Mouse (Mus musculus): ENCODE measurements around the gene Zbtb12. TPM values are rescaled to one million over a fixed set of nuclear protein-coding genes. Genes with fewer than 3 reads are reported as not detected.
"Not testable (repeated sequence)": the region's sequence is repeated elsewhere in the genome, so short reads cannot be mapped to it uniquely, and the experiment has no call there.

The Zbtb12 gene
- polyA plus RNA-seq, 1 experiment from 2014 or later, result 3.0 TPM

DNA sequence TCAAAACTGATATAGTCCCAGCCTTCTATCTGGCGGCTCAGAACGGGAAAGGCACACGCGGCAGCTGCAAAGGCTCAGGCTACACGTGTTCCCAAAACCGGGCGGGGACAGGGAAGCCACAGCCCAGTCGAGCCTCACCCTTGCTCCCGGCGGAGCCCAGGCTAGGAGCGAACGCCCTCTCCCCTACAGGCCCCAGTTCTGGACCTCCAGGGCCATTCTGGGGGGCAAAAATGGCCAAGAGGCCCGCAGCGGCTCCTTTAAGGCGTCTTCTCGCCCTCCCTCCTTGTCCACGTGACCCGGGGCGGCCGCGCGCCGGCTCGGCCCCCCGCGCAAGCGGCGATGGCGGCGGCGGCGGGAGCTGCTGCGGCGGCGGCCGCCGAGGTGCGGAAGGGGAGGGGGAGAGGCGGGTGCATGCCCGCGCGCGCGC lies 18.9 kb downstream of the Zbtb12 start, which contains the start of the genes C2 and Ehmt2:
Gene C2, minus strand, starts transcription at position 106 of the 427 bp plus-strand sequence.
Gene Ehmt2, plus strand, starts transcription at position 310 of the 427 bp plus-strand sequence.
- under 1% methylated on average over 29 of the region's 44 CpGs for WGBS
- H3K9ac ChIP-seq, result peak within 1 kb of the TSS; percentile 98
- peak within 1 kb of the TSS; percentile 97 for H3K27ac ChIP-seq
- ATAC-seq (ENCODE audit: low FRiP score), result peak; percentile 34; the same call in 1 of the 2 replicates
- H3K27me3 ChIP-seq (ENCODE audit: control insufficient read depth, insufficient read depth, low read length), result no peaks in the 10 kb centered on the region
- peaks cover 38% of the 10 kb centered on the region for H3K4me1 ChIP-seq (replicated peaks; ENCODE audit: control insufficient read depth, insufficient read depth, low read length)
- peak within 1 kb of the TSS; percentile 93 for H3K4me2 ChIP-seq (replicated peaks)
- peaks cover 32% of the 10 kb centered on the region for H3K36me3 ChIP-seq (replicated peaks; ENCODE audit: control insufficient read depth, insufficient read depth)
- peak within 1 kb of the TSS; percentile 93 for H3K4me3 ChIP-seq (replicated peaks; ENCODE audit: low read length)
- no peaks in the 10 kb centered on the region for H3K9me3 ChIP-seq (ENCODE audit: control insufficient read depth, low read length)
- DNase-seq (ENCODE audit: low spot score), result peak; percentile 78

GRCm38 (mm10) chr17:34898706-34899052 lies 19.4 kb downstream of the Zbtb12 start:
- Histone ChIP-seq H3K27ac (peak overlapping the region; percentile 97), H3K27me3 (ENCODE audit: control insufficient read depth, insufficient read depth, low read length) (no peaks in the 10 kb centered on the region), H3K9ac (peak overlapping the region; percentile 98), H3K9me3 (ENCODE audit: control insufficient read depth, low read length) (no peaks in the 10 kb centered on the region), H3K4me1 (replicated peaks; ENCODE audit: control insufficient read depth, insufficient read depth, low read length) (peaks cover 38% of the 10 kb centered on the region), H3K36me3 (replicated peaks; ENCODE audit: control insufficient read depth, insufficient read depth) (peaks cover 37% of the 10 kb centered on the region), H3K4me3 (replicated peaks; ENCODE audit: low read length) (peak overlapping the region; percentile 93), H3K4me2 (replicated peaks) (peak overlapping the region; percentile 93)
- DNase-seq (ENCODE audit: low spot score) (peak; percentile 40), ATAC-seq (ENCODE audit: low FRiP score) (no peak)
- WGBS, result 0% methylated on average over 13 of the region's 47 CpGs

- H3K4me1 ChIP-seq (replicated peaks; ENCODE audit: control insufficient read depth, insufficient read depth, low read length), result peaks cover 38% of the 10 kb centered on the region
- no peaks in the 10 kb centered on the region for H3K9me3 ChIP-seq (ENCODE audit: control insufficient read depth, low read length)
- H3K27me3 ChIP-seq (ENCODE audit: control insufficient read depth, insufficient read depth, low read length), result no peaks in the 10 kb centered on the region
- WGBS, result under 1% methylated on average over 35 of the region's 45 CpGs
- DNase-seq (ENCODE audit: low spot score), result no peak
- peak; percentile 6; the same call in 1 of the 2 replicates for ATAC-seq (ENCODE audit: low FRiP score)
- peak overlapping the region; percentile 98 for H3K9ac ChIP-seq
- peaks cover 43% of the 10 kb centered on the region for H3K36me3 ChIP-seq (replicated peaks; ENCODE audit: control insufficient read depth, insufficient read depth)
- peak overlapping the region; percentile 97 for H3K27ac ChIP-seq
- peak overlapping the region; percentile 93 for H3K4me3 ChIP-seq (replicated peaks; ENCODE audit: low read length)
- H3K4me2 ChIP-seq (replicated peaks), result peak overlapping the region; percentile 93
These were observed 20.0 kb downstream of the Zbtb12 start for GRCm38 (mm10) chr17:34899053-34899889.

DNA sequence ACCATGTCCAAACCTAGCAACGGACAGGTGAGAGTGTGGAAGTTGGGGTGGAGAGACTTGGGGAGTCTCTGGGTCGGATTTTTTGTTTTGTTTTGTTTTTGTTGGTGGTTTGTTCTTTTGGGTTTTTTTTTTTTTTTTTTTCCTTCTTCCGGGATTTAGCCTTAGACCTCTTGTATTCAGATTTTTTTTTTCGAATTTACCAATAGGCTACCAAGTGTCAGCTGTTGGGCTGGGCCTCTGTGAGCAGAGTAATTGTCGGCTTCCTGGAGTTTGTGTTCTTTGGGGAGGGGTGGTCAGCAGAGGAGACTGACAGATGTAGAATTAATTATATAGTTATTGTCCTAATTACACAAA lies 20.6 kb downstream of the Zbtb12 start:
- H3K4me1 ChIP-seq (replicated peaks; ENCODE audit: control insufficient read depth, insufficient read depth, low read length), result peaks cover 38% of the 10 kb centered on the region
- H3K27ac ChIP-seq, result peak overlapping the region; percentile 97; the same call in 1 of the 2 replicates
- no peaks in the 10 kb centered on the region for H3K9me3 ChIP-seq (ENCODE audit: control insufficient read depth, low read length)
- no peaks in the 10 kb centered on the region for H3K27me3 ChIP-seq (ENCODE audit: control insufficient read depth, insufficient read depth, low read length)
- H3K4me2 ChIP-seq (replicated peaks), result peak overlapping the region; percentile 93
- peak overlapping the region; percentile 98 for H3K9ac ChIP-seq
- H3K36me3 ChIP-seq (replicated peaks; ENCODE audit: control insufficient read depth, insufficient read depth), result peaks cover 49% of the 10 kb centered on the region
- DNase-seq (ENCODE audit: low spot score), result no peak
- no peak for ATAC-seq (ENCODE audit: low FRiP score)
- peak overlapping the region; percentile 93 for H3K4me3 ChIP-seq (replicated peaks; ENCODE audit: low read length)
- 1% methylated on average over 5 of the region's 5 CpGs for WGBS

GRCm38 (mm10) chr17:34900826-34901225 lies 21.5 kb downstream of the Zbtb12 start:
- ATAC-seq (ENCODE audit: low FRiP score); H3K4me3 ChIP-seq (replicated peaks; ENCODE audit: low read length); H3K27me3 ChIP-seq (ENCODE audit: control insufficient read depth, insufficient read depth, low read length); H3K9me3 ChIP-seq (ENCODE audit: control insufficient read depth, low read length); H3K9ac ChIP-seq; DNase-seq (ENCODE audit: low spot score); H3K27ac ChIP-seq: not testable (repeated sequence)
- H3K4me2 ChIP-seq (replicated peaks), result peak overlapping the region; percentile 93; the same call in 1 of the 2 replicates
- H3K4me1 ChIP-seq (replicated peaks; ENCODE audit: control insufficient read depth, insufficient read depth, low read length), result peaks cover 30% of the 10 kb centered on the region
- H3K36me3 ChIP-seq (replicated peaks; ENCODE audit: control insufficient read depth, insufficient read depth), result peaks cover 58% of the 10 kb centered on the region

GRCm38 (mm10) chr17:34901948-34902347 lies 22.7 kb downstream of the Zbtb12 start:
- ATAC-seq (ENCODE audit: low FRiP score); H3K4me3 ChIP-seq (replicated peaks; ENCODE audit: low read length); H3K9ac ChIP-seq; H3K4me2 ChIP-seq (replicated peaks); H3K9me3 ChIP-seq (ENCODE audit: control insufficient read depth, low read length); H3K27ac ChIP-seq; H3K27me3 ChIP-seq (ENCODE audit: control insufficient read depth, insufficient read depth, low read length); DNase-seq (ENCODE audit: low spot score): not testable (repeated sequence)
- 95% methylated on average over 8 of the region's 10 CpGs for WGBS
- Histone ChIP-seq H3K36me3 (replicated peaks; ENCODE audit: control insufficient read depth, insufficient read depth) (peaks cover 61% of the 10 kb centered on the region), H3K4me1 (replicated peaks; ENCODE audit: control insufficient read depth, insufficient read depth, low read length) (peaks cover 19% of the 10 kb centered on the region)

- no peak overlapping the region for H3K4me3 ChIP-seq (replicated peaks; ENCODE audit: low read length)
- H3K36me3 ChIP-seq (replicated peaks; ENCODE audit: control insufficient read depth, insufficient read depth), result peaks cover 71% of the 10 kb centered on the region
- ATAC-seq (ENCODE audit: low FRiP score) (no peak), DNase-seq (ENCODE audit: low spot score) (no peak)
- peaks cover 10% of the 10 kb centered on the region; the same call in 1 of the 2 replicates for H3K4me1 ChIP-seq (replicated peaks; ENCODE audit: control insufficient read depth, insufficient read depth, low read length)
- H3K4me2 ChIP-seq (replicated peaks), result no peak overlapping the region
- no peak overlapping the region for H3K27ac ChIP-seq
- H3K9me3 ChIP-seq (ENCODE audit: control insufficient read depth, low read length), result no peaks in the 10 kb centered on the region
- H3K9ac ChIP-seq, result no peak overlapping the region
- WGBS, result 91% methylated on average over 9 of the region's 9 CpGs
- H3K27me3 ChIP-seq (ENCODE audit: control insufficient read depth, insufficient read depth, low read length), result no peaks in the 10 kb centered on the region
These were observed 23.6 kb downstream of the Zbtb12 start for GRCm38 (mm10) chr17:34902895-34903294.

DNA sequence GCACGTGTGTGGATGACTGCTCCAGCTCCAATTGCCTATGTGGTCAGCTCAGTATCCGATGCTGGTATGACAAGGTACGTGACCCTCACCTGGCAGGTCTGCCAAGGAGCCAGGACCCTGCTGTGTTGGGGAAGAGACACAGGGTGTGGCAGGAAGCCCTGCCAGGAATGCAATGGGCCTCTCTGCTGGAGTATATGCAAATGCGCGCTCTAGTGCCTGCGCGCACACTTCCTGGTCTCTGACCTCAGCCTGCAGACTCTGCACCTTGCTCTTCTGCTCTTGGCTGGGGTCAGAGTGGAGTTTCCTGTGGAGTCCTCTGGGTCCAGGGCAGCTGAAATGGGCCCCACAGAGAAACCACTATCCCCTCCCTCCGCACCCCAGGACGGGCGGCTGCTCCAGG lies 31.7 kb downstream of the Zbtb12 start:
- Histone ChIP-seq H3K9ac (no peak overlapping the region), H3K27me3 (ENCODE audit: control insufficient read depth, insufficient read depth, low read length) (no peaks in the 10 kb centered on the region), H3K27ac (no peak overlapping the region), H3K36me3 (replicated peaks; ENCODE audit: control insufficient read depth, insufficient read depth) (peaks cover 81% of the 10 kb centered on the region), H3K4me1 (replicated peaks; ENCODE audit: control insufficient read depth, insufficient read depth, low read length) (no peaks in the 10 kb centered on the region), H3K9me3 (ENCODE audit: control insufficient read depth, low read length) (no peaks in the 10 kb centered on the region), H3K4me3 (replicated peaks; ENCODE audit: low read length) (no peak overlapping the region), H3K4me2 (replicated peaks) (no peak overlapping the region)
- DNase-seq (ENCODE audit: low spot score) (no peak), ATAC-seq (ENCODE audit: low FRiP score) (no peak)
- 94% methylated on average over 10 of the region's 10 CpGs for WGBS

DNA sequence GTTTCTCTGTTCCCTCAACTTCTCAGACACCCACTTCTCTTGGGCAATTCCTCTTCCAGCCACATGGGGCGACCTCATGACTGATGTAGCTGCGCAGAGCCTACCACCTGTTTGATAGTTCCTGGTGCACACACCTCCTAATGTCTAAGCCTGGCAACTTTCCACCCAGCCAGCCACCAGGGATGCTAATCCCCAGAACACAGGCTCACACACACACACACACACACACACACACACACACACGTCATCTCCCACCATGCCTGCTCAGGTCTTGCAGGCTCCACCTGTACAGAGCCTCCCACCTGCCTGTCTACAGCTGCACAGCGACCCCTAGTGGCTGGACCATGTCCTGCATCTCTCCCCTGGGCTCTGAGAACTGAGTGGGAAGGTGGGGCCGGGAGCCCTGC lies 32.7 kb downstream of the Zbtb12 start:
- Histone ChIP-seq H3K4me1 (replicated peaks; ENCODE audit: control insufficient read depth, insufficient read depth, low read length) (no peaks in the 10 kb centered on the region), H3K9me3 (ENCODE audit: control insufficient read depth, low read length) (no peaks in the 10 kb centered on the region), H3K27me3 (ENCODE audit: control insufficient read depth, insufficient read depth, low read length) (no peaks in the 10 kb centered on the region), H3K9ac (no peak overlapping the region), H3K36me3 (replicated peaks; ENCODE audit: control insufficient read depth, insufficient read depth) (peaks cover 71% of the 10 kb centered on the region), H3K4me2 (replicated peaks) (no peak overlapping the region), H3K27ac (no peak overlapping the region), H3K4me3 (replicated peaks; ENCODE audit: low read length) (no peak overlapping the region)
- DNase-seq (ENCODE audit: low spot score), result peak; percentile 74
- WGBS, result 43% methylated on average over 5 of the region's 5 CpGs
- ATAC-seq (ENCODE audit: low FRiP score), result peak; percentile 39; the same call in 1 of the 2 replicates

Measured in hindbrain, embryonic 14.5 days (tissue).